Mouse (Mus musculus) myocyte (in vitro differentiated cells): ENCODE results near the gene Rbfox1. TPM values are rescaled to one million over a fixed set of nuclear protein-coding genes. Genes with fewer than 3 reads are reported as not detected.

Source experiments
- H3K27me3 ChIP-seq: one replicate; pipeline ENCODE4 v1.6.1; 2011; ENCODE audit not compliant: control insufficient read depth, insufficient read depth, insufficient read length
- H3K36me3 ChIP-seq: one replicate; pipeline ENCODE4 v1.6.1; 2011; ENCODE audit not compliant: control insufficient read depth, insufficient read depth
- H3K4me2 ChIP-seq: one replicate; pipeline ENCODE4 v1.6.1; 2011; ENCODE audit warnings: low read depth, control low read depth
- H3K4me3 ChIP-seq: one replicate; pipeline ENCODE4 v1.5.1; 2011; ENCODE audit warnings: mild to moderate bottlenecking, control low read depth, moderate library complexity
- H3K79me2 ChIP-seq: one replicate; pipeline ENCODE4 v1.6.1; 2011; ENCODE audit not compliant: control insufficient read depth, insufficient read depth
- H3ac ChIP-seq: one replicate; pipeline ENCODE4 v1.6.1; 2011; ENCODE audit not compliant: control insufficient read depth, insufficient read length
- CEBPB ChIP-seq: IDR thresholded peaks from 2 replicates; pipeline ENCODE4 v1.6.1; 2011; ENCODE audit warnings: mild to moderate bottlenecking, moderate library complexity; ENCODE audit not compliant: poor library complexity, insufficient read depth, severe bottlenecking
- E2F4 ChIP-seq: IDR thresholded peaks from one replicate; pipeline ENCODE4 v1.6.1; 2011; ENCODE audit warnings: mild to moderate bottlenecking, control low read depth, moderate library complexity; ENCODE audit not compliant: insufficient read depth
- MAX ChIP-seq: IDR thresholded peaks from one replicate; pipeline ENCODE4 v1.6.1; 2011; ENCODE audit warnings: low read depth, mild to moderate bottlenecking, control low read depth
- MYOD1 ChIP-seq, 3 experiments: IDR thresholded peaks; one replicate each; pipeline ENCODE4 v1.6.1; 2011; ENCODE audit warnings: control low read depth in 2 of 3, low read depth in 2 of 3, mild to moderate bottlenecking in 2 of 3, moderate library complexity in 1 of 3; ENCODE audit not compliant: insufficient read length in 2 of 3, control insufficient read depth in 1 of 3
- MYOG ChIP-seq, 3 experiments: IDR thresholded peaks; one replicate each; pipeline ENCODE4 v1.6.1; 2011; ENCODE audit warnings: control low read depth in 2 of 3, low read depth in 2 of 3, mild to moderate bottlenecking in 2 of 3; ENCODE audit not compliant: insufficient read length in 2 of 3, control insufficient read depth in 1 of 3, insufficient read depth in 1 of 3
- POLR2A ChIP-seq: IDR thresholded peaks from one replicate; pipeline ENCODE4 v1.6.1; 2011; ENCODE audit warnings: low read depth, mild to moderate bottlenecking, control low read depth, moderate library complexity; ENCODE audit not compliant: insufficient read length
- POLR2AphosphoS2 ChIP-seq: IDR thresholded peaks from one replicate; pipeline ENCODE4 v1.6.1; 2011; ENCODE audit warnings: low read depth, control low read depth; ENCODE audit not compliant: insufficient read length
- REST ChIP-seq: IDR thresholded peaks from one replicate; pipeline ENCODE4 v1.6.1; 2011; ENCODE audit warnings: mild to moderate bottlenecking, control low read depth, moderate library complexity; ENCODE audit not compliant: insufficient read depth, insufficient read length
- SRF ChIP-seq: IDR thresholded peaks from one replicate; pipeline ENCODE4 v1.6.1; 2011; ENCODE audit warnings: low read depth; ENCODE audit not compliant: control insufficient read depth, insufficient read length
- TCF12 ChIP-seq: IDR thresholded peaks from one replicate; pipeline ENCODE4 v1.6.1; 2011; ENCODE audit warnings: mild to moderate bottlenecking, control low read depth; ENCODE audit not compliant: poor library complexity, insufficient read depth, severe bottlenecking
- TCF3 ChIP-seq: IDR thresholded peaks from one replicate; pipeline ENCODE4 v1.6.1; 2011; ENCODE audit warnings: low read depth, control low read depth; ENCODE audit not compliant: insufficient read length
- USF1 ChIP-seq: IDR thresholded peaks from one replicate; pipeline ENCODE4 v1.6.1; 2011; ENCODE audit warnings: low read depth, mild to moderate bottlenecking, control low read depth, moderate library complexity
- polyA plus RNA-seq: library from polyadenylated mRNA; unstranded; fragments of >200 nt; fragmentation: generic; extraction: Trizol; gene quantifications from one replicate; pipeline ENCODE4 v1.2.1, GENCODE M21; 2012; ENCODE audit warnings: missing spikeins

Gene Rbfox1
- polyA plus RNA-seq, 1 experiment, result 8.3 TPM

DNA sequence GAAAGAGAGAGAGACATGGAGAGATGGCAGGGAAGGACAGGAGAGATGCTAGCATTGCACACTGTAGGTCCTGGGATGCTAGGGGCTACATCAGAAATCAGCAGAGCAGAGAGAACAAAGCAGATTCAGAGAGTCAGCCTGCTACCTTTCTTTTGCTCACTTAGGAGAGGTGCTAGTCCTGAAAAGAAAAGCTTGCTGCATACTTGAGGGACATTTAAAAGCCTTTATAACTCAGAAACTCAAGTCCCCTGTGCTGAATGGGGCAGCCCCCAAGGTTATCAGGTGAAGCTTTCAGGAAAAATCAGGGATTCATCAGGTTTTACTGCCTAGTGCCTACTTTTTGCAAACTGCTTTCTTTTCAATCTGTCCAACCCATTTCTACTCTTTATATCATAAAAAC lies 1480.7 kb downstream of the Rbfox1 start:
- no peaks in the 10 kb centered on the region for H3K36me3 ChIP-seq
- H3ac ChIP-seq, result no peak overlapping the region
- no peaks in the 10 kb centered on the region for H3K27me3 ChIP-seq
- no peak overlapping the region for H3K4me2 ChIP-seq
- no peaks in the 10 kb centered on the region for H3K79me2 ChIP-seq
- H3K4me3 ChIP-seq, result no peak overlapping the region
- no peak for TF ChIP-seq TCF3
- no peak for TF ChIP-seq POLR2A
- no peak for TF ChIP-seq SRF
- TF ChIP-seq MAX, result no peak
- no peak for TF ChIP-seq E2F4
- TF ChIP-seq CEBPB, result no peak
- no peak for TF ChIP-seq TCF12
- TF ChIP-seq MYOD1 (IDR thresholded peaks at IDR 0.05; ENCODE audit: control insufficient read depth in 1 of 3, insufficient read length in 2 of 3, low read depth in 2 of 3), result no peak

DNA sequence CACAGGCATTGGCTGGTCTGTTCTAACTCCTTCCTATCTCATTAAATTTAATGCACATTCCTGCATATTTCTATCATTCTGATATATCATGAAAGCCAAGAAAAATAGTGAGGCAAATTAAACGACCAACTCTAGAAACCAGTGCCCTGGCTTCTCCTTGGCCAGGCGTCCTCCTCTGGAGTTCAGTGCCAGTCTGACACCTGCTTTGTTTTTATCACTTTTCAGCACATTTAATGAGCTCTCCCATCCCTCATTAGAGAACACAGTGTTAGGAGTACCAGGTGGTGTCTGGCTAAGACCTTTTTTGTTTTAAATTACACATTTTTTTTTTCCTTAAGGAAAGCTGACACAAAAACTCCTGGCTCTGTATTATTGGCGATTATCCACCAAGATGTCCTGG lies 1489.0 kb downstream of the Rbfox1 start:
- no peaks in the 10 kb centered on the region for H3K27me3 ChIP-seq
- no peak overlapping the region for H3ac ChIP-seq
- H3K36me3 ChIP-seq, result no peaks in the 10 kb centered on the region
- no peak overlapping the region for H3K4me3 ChIP-seq
- H3K4me2 ChIP-seq, result no peak overlapping the region
- no peak for TF ChIP-seq MYOD1 (IDR thresholded peaks at IDR 0.05; ENCODE audit: control insufficient read depth in 1 of 3, insufficient read length in 2 of 3, low read depth in 2 of 3)
- no peak for TF ChIP-seq POLR2AphosphoS2
- TF ChIP-seq TCF3, result no peak
- no peak for TF ChIP-seq CEBPB
- no peak for TF ChIP-seq TCF12
- no peak for TF ChIP-seq USF1
- no peak for TF ChIP-seq REST
- no peak for TF ChIP-seq MAX
- TF ChIP-seq E2F4, result no peak
- no peak for TF ChIP-seq MYOG (IDR thresholded peaks at IDR 0.05; ENCODE audit: control insufficient read depth in 1 of 3, insufficient read depth in 1 of 3, insufficient read length in 2 of 3, low read depth in 2 of 3)
- TF ChIP-seq SRF, result no peak
- H3K79me2 ChIP-seq, result no peaks in the 10 kb centered on the region

DNA sequence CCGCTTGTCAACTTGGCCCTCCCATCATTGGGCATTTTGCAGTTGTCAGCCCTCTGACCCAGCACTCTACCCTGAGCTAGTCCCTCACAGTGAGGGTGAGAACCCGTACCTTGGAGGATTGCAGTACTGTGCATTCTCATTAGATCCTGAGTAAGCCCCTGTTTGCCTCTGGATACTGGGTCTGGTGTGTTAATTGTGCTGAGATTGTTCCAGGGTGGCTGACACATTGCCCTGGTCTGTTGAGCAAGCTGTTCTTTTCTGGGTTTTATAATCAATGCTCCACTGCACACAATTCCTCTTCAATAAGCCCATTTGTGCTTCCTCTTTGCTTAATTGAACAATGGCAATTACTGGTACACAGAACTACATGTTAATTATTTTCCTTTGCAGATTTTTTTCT lies 1489.5 kb downstream of the Rbfox1 start:
- Histone ChIP-seq H3ac (no peak overlapping the region), H3K36me3 (no peaks in the 10 kb centered on the region), H3K27me3 (no peaks in the 10 kb centered on the region), H3K79me2 (no peaks in the 10 kb centered on the region), H3K4me3 (no peak overlapping the region), H3K4me2 (no peak overlapping the region)
- TF ChIP-seq CEBPB, result no peak
- no peak for TF ChIP-seq POLR2A
- no peak for TF ChIP-seq USF1
- TF ChIP-seq MYOG (IDR thresholded peaks at IDR 0.05; ENCODE audit: control insufficient read depth in 1 of 3, insufficient read depth in 1 of 3, insufficient read length in 2 of 3, low read depth in 2 of 3), result no peak
- no peak for TF ChIP-seq MYOD1 (IDR thresholded peaks at IDR 0.05; ENCODE audit: control insufficient read depth in 1 of 3, insufficient read length in 2 of 3, low read depth in 2 of 3)
- no peak for TF ChIP-seq REST
- TF ChIP-seq E2F4, result no peak
- no peak for TF ChIP-seq TCF3
- TF ChIP-seq TCF12, result no peak
- no peak for TF ChIP-seq POLR2AphosphoS2
- no peak for TF ChIP-seq MAX

DNA sequence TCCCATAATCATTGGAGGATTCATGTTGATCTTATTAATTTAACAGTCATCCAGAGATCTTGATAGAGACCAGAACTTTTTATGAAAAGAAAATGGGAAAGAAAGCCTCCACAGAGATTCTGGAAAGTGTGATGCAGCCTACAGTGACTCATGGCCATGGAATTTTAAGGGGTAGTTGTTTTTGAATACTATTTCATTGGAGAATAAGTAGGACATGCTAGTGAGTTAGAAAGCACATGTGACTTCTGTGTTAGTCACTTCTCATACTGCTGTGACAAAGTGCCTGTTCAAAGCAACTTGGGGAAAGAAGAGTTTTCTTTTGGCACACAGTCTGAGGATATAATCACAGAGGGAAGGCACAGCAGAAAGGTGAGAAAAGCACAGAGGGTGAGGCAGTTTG lies 1510.9 kb downstream of the Rbfox1 start:
- H3K36me3 ChIP-seq, result no peaks in the 10 kb centered on the region
- TF ChIP-seq MAX, result no peak
- TF ChIP-seq E2F4, result no peak
- no peak for TF ChIP-seq TCF12
- no peak for TF ChIP-seq CEBPB
- TF ChIP-seq MYOG (IDR thresholded peaks at IDR 0.05; ENCODE audit: control insufficient read depth in 1 of 3, insufficient read depth in 1 of 3, insufficient read length in 2 of 3, low read depth in 2 of 3), result no peak
- TF ChIP-seq MYOD1 (IDR thresholded peaks at IDR 0.05; ENCODE audit: control insufficient read depth in 1 of 3, insufficient read length in 2 of 3, low read depth in 2 of 3), result no peak
- TF ChIP-seq TCF3, result no peak
- TF ChIP-seq SRF, result no peak
- no peak for TF ChIP-seq USF1
- TF ChIP-seq POLR2A, result no peak
- TF ChIP-seq POLR2AphosphoS2, result no peak
- no peak for TF ChIP-seq REST
- no peaks in the 10 kb centered on the region for H3K79me2 ChIP-seq
- no peak overlapping the region for H3K4me3 ChIP-seq
- H3K27me3 ChIP-seq, result no peaks in the 10 kb centered on the region
- H3ac ChIP-seq, result no peak overlapping the region
- no peak overlapping the region for H3K4me2 ChIP-seq

DNA sequence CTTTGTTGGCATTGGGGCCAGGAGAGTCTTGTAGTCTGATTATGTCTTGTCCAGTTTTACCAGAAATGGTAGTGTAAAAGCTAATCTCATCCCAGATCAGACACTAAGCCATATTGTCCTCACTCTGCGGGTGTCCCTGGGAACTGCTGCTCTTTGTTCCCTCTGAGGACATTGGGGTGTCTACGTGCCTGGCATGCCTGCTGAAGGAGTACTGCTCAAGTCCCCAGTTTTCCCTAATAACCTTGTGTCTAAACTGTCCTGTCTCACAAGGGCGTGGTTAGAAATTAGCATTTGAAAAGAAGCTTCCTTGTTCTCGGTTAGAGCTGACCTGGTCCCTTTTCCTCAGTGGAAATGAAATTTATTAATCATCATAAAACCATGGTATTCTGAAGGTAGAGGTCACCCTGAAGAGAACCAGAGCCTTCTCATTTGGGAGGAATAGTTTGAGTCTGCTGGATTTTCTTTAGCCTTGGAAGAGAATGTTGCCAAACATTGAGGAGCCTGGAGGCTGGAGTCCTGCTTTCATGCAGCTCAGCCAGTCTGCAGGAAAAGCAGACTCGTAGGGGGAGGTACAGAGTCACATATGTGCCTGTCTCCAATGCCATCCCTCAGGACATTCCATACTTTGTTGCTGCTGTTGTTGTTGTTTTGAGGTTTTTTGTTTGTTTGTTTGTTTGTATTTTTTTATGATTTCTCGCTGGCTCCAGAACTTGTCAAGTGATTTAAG lies 1519.8 kb downstream of the Rbfox1 start:
- Histone ChIP-seq H3K79me2 (no peaks in the 10 kb centered on the region), H3K36me3 (no peaks in the 10 kb centered on the region), H3K4me2 (no peak overlapping the region), H3ac (no peak overlapping the region), H3K4me3 (no peak overlapping the region), H3K27me3 (no peaks in the 10 kb centered on the region)
- no peak for TF ChIP-seq USF1
- TF ChIP-seq MAX, result no peak
- TF ChIP-seq MYOD1 (IDR thresholded peaks at IDR 0.05; ENCODE audit: control insufficient read depth in 1 of 3, insufficient read length in 2 of 3, low read depth in 2 of 3), result no peak
- no peak for TF ChIP-seq REST
- no peak for TF ChIP-seq SRF
- TF ChIP-seq CEBPB, result no peak
- no peak for TF ChIP-seq TCF12
- TF ChIP-seq MYOG (IDR thresholded peaks at IDR 0.05; ENCODE audit: control insufficient read depth in 1 of 3, insufficient read depth in 1 of 3, insufficient read length in 2 of 3, low read depth in 2 of 3), result no peak
